Mouse (Mus musculus): ENCODE data around the gene Ntng2.

Gene Ntng2

GRCm38 (mm10) chr2:29192629-29193278, 60.1 kb downstream of the Ntng2 start:
- no peak for DNase-seq (ENCODE audit: low read depth in 2 of 2, low spot score in 2 of 2)

DNA sequence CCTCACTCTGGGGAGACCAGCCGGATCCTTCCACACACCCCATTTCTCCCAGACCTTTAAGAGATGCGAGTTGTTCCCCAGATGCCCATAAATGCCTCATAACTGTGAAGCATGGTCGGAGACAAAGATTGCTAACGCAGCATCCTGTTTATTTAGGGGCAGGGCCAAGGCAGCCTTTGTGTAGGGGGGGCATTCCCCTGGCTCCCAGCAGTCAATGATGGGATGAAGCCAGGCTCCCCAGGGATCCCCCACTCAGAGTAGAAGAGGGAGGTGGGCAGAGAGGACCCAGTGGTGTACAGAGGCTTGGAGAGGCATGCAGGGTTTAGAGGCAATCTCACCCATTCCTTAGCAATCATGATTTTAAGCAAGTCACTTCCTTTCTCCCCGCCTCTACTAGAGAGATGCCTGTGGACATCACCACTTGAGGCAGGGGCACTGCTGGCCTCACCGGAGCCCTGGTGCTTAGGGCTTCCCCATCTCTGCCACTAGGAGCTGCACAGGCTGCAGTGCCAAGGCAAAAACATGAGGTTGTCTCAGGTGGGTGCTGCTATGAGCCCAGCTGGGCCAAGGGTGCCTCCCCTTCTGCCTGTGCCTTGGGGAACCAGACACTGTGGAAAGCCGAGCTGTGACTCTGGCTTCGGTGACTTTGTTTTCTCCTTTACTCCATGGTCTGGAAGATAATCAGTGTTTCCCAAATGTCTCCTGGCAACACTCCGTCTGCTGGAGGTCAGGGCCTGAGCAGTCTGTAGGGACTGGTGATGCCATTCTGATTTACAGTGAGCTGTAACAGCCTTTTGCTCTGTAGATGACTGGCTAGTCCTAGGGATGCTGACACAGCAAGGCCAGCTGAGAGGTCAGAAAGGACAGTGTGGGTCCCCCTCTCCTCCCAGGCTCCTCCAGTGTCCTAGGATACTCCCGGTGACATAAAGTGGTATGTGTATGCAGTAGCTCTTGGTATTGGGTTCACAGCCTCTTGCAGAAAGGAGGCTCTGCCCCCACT, 61.3 kb downstream of the Ntng2 start:
- no peak for DNase-seq (ENCODE audit: low read depth in 2 of 2, low spot score in 2 of 2)

DNA sequence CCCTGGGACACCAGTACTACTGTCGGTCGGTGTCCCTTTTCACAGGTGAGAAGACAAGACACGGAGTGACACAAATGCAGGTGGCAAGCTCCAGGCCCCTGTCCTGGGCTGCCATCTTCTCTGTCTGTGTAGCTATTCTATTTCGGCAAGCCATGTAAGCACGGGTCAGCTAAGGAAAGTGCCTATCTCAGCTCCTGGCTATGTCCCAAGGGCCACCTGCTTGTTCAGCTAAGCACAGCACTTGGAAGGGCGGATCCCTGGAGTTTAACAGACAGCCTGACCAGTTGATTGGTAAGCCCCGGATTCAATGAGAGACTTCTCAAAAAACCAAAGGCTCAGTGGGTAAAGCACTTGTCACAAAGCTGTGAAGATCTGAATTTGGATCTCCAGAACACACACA, 62.4 kb downstream of the Ntng2 start:
- DNase-seq (ENCODE audit: low read depth in 2 of 2, low spot score in 2 of 2): no peak

DNA sequence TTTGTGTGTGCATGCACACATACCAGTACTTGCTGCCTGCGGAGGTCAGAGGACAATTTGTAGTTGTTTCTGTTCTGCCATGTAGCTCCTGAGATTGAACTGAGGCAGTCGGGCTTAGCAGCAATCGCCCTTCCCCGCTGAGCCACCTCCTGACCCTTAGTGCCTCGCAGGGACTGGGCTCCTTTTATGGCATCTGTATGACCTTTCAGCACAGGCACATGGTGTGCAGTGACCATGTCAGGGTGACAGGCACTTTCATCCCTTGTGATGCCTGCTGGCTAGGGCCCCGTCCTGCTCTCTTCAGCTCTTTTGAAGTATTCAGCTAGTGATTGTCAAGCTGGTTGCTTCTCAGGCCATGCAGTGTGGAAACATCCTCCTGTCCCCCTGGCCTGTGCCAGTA, 66.6 kb downstream of the Ntng2 start:
- DNase-seq (ENCODE audit: low read depth in 2 of 2, low spot score in 2 of 2): no peak

DNA sequence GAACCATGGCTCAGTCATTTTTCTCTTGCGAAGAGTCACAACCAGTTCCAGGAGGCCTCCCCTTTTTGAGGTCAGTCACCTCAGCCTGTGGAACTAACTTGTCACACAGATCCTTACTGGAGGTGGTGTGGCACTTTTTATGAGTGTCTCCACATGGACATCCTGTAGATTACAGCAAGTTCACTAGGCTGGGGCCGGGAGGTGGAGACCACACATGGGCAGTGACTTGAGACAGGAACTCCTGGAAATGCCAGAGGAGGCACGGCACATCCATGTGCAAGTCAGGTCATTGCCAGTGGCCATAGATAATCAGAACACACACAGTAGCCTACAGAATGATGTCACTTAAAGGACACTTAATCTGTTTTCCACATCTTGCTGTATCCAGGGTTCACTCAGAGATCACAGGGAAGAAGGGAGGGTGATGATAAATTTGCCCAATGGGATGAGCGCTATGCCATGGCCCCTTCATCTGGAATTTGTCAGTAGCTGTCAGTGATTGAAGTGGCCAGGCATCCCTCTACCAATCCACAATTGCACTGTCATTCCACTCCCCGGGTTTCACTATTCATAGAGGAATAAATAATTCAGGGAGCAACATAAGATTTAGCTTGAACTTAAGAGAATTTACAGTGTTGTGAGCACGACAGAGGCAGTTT, 69.4 kb downstream of the Ntng2 start:
- DNase-seq (ENCODE audit: low read depth in 2 of 2, low spot score in 2 of 2): no peak

- DNase-seq (ENCODE audit: low read depth in 2 of 2, low spot score in 2 of 2): no peak
These were observed 71.7 kb downstream of the Ntng2 start for GRCm38 (mm10) chr2:29181111-29181510.

DNA sequence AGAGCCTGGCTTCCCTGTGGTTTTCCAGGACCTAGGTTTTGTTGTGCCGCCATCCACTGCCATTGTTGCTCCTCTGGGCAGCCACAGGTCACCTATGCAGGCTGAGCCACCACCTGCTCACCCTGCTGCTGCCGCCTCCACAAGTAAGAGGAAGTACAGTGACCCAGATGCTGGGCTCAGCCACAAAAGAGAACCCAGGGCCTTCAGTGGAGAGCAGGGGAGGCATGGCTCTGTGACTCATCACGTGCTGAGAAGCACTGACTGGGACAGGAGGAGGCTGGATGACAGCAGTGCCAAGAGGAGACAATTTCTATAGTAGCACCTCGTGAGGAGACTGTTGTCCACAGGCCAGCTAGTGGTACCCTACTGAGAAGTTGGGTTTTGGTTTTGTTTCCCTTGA, 73.0 kb downstream of the Ntng2 start:
- no peak for DNase-seq (ENCODE audit: low read depth in 2 of 2, low spot score in 2 of 2)

DNA sequence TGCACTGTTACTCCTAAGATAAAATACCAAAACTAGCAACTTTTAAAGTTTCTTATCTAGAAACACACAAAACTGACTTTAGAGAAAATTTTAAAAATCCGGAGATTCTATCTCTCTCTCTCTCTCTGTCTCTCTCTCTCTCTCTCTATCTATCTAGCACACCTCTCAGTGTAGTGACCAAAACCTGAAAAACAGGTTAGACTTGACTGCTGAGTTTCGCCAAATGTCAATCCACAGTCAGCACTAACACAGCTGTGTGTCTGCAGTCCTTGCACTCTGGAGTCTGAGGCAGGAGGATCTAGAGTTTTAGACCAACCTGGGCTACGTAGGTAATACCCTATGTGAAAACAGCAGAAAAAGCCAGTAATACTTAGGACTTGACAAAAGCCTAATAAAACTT, 77.9 kb downstream of the Ntng2 start:
- no peak for DNase-seq (ENCODE audit: low read depth in 2 of 2, low spot score in 2 of 2)

DNA sequence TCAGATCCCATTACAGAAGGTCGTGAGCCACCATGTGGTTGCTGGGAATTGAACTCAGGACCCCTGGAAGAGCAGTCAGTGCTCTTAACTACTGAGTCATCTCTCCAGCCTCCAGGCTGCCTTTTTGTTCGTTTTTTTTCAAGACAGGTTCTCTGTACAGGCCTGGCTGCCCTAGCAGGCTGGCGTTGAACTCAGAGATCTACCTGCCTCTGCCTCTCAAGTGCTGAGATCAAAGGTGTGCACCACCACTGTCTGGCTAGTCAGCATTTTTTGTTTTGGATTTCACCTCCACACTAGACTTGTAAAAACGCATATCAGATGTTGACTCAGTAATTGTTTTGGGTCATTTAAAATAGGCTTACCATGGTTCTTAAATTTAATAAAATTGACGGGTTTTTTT, 84.7 kb downstream of the Ntng2 start:
- DNase-seq (ENCODE audit: low read depth in 2 of 2, low spot score in 2 of 2): no peak

DNA sequence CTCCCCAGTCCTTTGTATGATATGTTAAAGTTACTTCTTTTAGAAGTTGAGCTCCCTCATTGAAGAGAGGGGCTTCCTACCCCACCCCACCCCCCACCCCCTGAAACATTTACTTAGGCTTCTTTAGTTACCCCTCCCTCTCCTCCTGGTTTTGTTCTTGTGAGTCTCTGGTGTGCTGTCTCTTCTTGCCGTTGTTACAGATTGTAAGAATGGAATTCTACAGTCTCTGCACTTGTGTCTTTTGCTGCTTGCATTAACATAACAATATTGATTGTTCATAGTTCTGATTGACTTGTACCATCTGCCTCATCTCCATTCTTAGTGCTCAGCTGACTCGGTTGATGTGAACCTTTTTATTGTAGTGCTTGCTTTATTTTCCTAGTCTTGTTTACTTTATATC, 100.9 kb downstream of the Ntng2 start:
- DNase-seq (ENCODE audit: low read depth in 2 of 2, low spot score in 2 of 2): no peak

Measured in CD8-positive naive resting alpha-beta T cell, adult 2 months (primary cell).